Mouse (Mus musculus): Measurements from ENCODE around the gene Tulp4. TPM values are rescaled to one million over a fixed set of nuclear protein-coding genes. Genes with fewer than 3 reads are reported as not detected.

Tulp4 gene
- polyA plus RNA-seq, 1 experiment from 2014 or later, result 30.5 TPM

GRCm38 (mm10) chr17:6097884-6098283, 8.4 kb upstream of the Tulp4 start:
- no peak overlapping the region for H3K27ac ChIP-seq (replicated peaks)
- no peak overlapping the region for H3K4me2 ChIP-seq
- H3K36me3 ChIP-seq (replicated peaks), result no peaks in the 10 kb centered on the region
- no peaks in the 10 kb centered on the region for H3K4me1 ChIP-seq (replicated peaks)
- no peaks in the 10 kb centered on the region for H3K27me3 ChIP-seq
- WGBS (ENCODE audit: insufficient replicate concordance), result 22% methylated on average over 4 of the region's 4 CpGs
- no peak overlapping the region for H3K9ac ChIP-seq
- no peak for ATAC-seq (ENCODE audit: insufficient read depth)
- no peak overlapping the region for H3K4me3 ChIP-seq (replicated peaks)
- no peaks in the 10 kb centered on the region for H3K9me3 ChIP-seq (replicated peaks)

GRCm38 (mm10) chr17:6102287-6102686, 4.0 kb upstream of the Tulp4 start:
- 65% methylated on average over 3 of the region's 3 CpGs for WGBS (ENCODE audit: insufficient replicate concordance)
- H3K27me3 ChIP-seq, result peaks cover 40% of the 10 kb centered on the region
- no peak overlapping the region for H3K4me3 ChIP-seq (replicated peaks)
- H3K4me2 ChIP-seq, result no peak overlapping the region
- H3K9me3 ChIP-seq (replicated peaks), result no peaks in the 10 kb centered on the region
- ATAC-seq (ENCODE audit: insufficient read depth), result no peak
- H3K27ac ChIP-seq (replicated peaks), result no peak overlapping the region
- no peaks in the 10 kb centered on the region for H3K36me3 ChIP-seq (replicated peaks)
- no peak overlapping the region for H3K9ac ChIP-seq
- peaks cover 5% of the 10 kb centered on the region for H3K4me1 ChIP-seq (replicated peaks)

- no peak overlapping the region for H3K4me3 ChIP-seq (replicated peaks)
- H3K9me3 ChIP-seq (replicated peaks), result no peaks in the 10 kb centered on the region
- no peak overlapping the region for H3K27ac ChIP-seq (replicated peaks)
- no peak for ATAC-seq (ENCODE audit: insufficient read depth)
- WGBS (ENCODE audit: insufficient replicate concordance), result 63% methylated on average over 6 of the region's 6 CpGs
- H3K4me1 ChIP-seq (replicated peaks), result peaks cover 14% of the 10 kb centered on the region
- H3K4me2 ChIP-seq, result no peak overlapping the region
- no peaks in the 10 kb centered on the region for H3K36me3 ChIP-seq (replicated peaks)
- H3K9ac ChIP-seq, result no peak overlapping the region
- peaks cover 53% of the 10 kb centered on the region for H3K27me3 ChIP-seq
Observed at GRCm38 (mm10) chr17:6103566-6103965, 2.7 kb upstream of the Tulp4 start.

- Histone ChIP-seq H3K4me2 (peak overlapping the region; percentile 98), H3K9ac (peak overlapping the region; percentile 79), H3K4me1 (replicated peaks) (peaks cover 14% of the 10 kb centered on the region), H3K4me3 (replicated peaks) (peak overlapping the region; percentile 79), H3K27me3 (peaks cover 57% of the 10 kb centered on the region), H3K9me3 (replicated peaks) (no peaks in the 10 kb centered on the region), H3K27ac (replicated peaks) (peak overlapping the region; percentile 71), H3K36me3 (replicated peaks) (no peaks in the 10 kb centered on the region)
- no peak for ATAC-seq (ENCODE audit: insufficient read depth)
- 1% methylated on average over 50 of the region's 50 CpGs for WGBS (ENCODE audit: insufficient replicate concordance)
Observed at GRCm38 (mm10) chr17:6107015-6107601, 871 bp downstream of the Tulp4 start.

- Histone ChIP-seq H3K36me3 (replicated peaks) (no peaks in the 10 kb centered on the region), H3K27me3 (peaks cover 56% of the 10 kb centered on the region), H3K4me1 (replicated peaks) (peaks cover 14% of the 10 kb centered on the region), H3K9me3 (replicated peaks) (no peaks in the 10 kb centered on the region), H3K27ac (replicated peaks) (no peak overlapping the region), H3K4me3 (replicated peaks) (peak overlapping the region; percentile 79), H3K4me2 (peak overlapping the region; percentile 98), H3K9ac (no peak overlapping the region)
- ATAC-seq (ENCODE audit: insufficient read depth), result no peak
- WGBS (ENCODE audit: insufficient replicate concordance), result 68% methylated on average over 7 of the region's 7 CpGs
Observed at GRCm38 (mm10) chr17:6108175-6108574, 1.9 kb downstream of the Tulp4 start.

- H3K27me3 ChIP-seq, result peaks cover 29% of the 10 kb centered on the region
- H3K4me2 ChIP-seq, result no peak overlapping the region
- no peak for ATAC-seq (ENCODE audit: insufficient read depth)
- no peaks in the 10 kb centered on the region for H3K36me3 ChIP-seq (replicated peaks)
- no peak overlapping the region for H3K27ac ChIP-seq (replicated peaks)
- H3K4me1 ChIP-seq (replicated peaks), result peaks cover 14% of the 10 kb centered on the region
- H3K9me3 ChIP-seq (replicated peaks), result no peaks in the 10 kb centered on the region
- H3K4me3 ChIP-seq (replicated peaks), result no peak overlapping the region
- no peak overlapping the region for H3K9ac ChIP-seq
- 66% methylated on average over 3 of the region's 3 CpGs for WGBS (ENCODE audit: insufficient replicate concordance)
Observed at GRCm38 (mm10) chr17:6110956-6111355, 4.7 kb downstream of the Tulp4 start.

GRCm38 (mm10) chr17:6113653-6114052, 7.4 kb downstream of the Tulp4 start:
- Histone ChIP-seq H3K27me3 (peaks cover 4% of the 10 kb centered on the region; the same call in 1 of the 2 replicates), H3K9ac (no peak overlapping the region), H3K27ac (replicated peaks) (no peak overlapping the region), H3K4me3 (replicated peaks) (no peak overlapping the region), H3K36me3 (replicated peaks) (no peaks in the 10 kb centered on the region), H3K9me3 (replicated peaks) (no peaks in the 10 kb centered on the region), H3K4me1 (replicated peaks) (no peaks in the 10 kb centered on the region), H3K4me2 (no peak overlapping the region)
- WGBS (ENCODE audit: insufficient replicate concordance), result 67% methylated on average over 6 of the region's 6 CpGs
- ATAC-seq (ENCODE audit: insufficient read depth), result no peak

- 72% methylated on average over 9 of the region's 9 CpGs for WGBS (ENCODE audit: insufficient replicate concordance)
- Histone ChIP-seq H3K4me3 (replicated peaks) (no peak overlapping the region), H3K9me3 (replicated peaks) (no peaks in the 10 kb centered on the region), H3K36me3 (replicated peaks) (no peaks in the 10 kb centered on the region), H3K4me1 (replicated peaks) (no peaks in the 10 kb centered on the region), H3K27me3 (no peaks in the 10 kb centered on the region), H3K9ac (no peak overlapping the region), H3K27ac (replicated peaks) (no peak overlapping the region), H3K4me2 (no peak overlapping the region)
- no peak for ATAC-seq (ENCODE audit: insufficient read depth)
Observed at GRCm38 (mm10) chr17:6115085-6115484, 8.8 kb downstream of the Tulp4 start.

- no peaks in the 10 kb centered on the region for H3K9me3 ChIP-seq (replicated peaks)
- H3K4me1 ChIP-seq (replicated peaks), result no peaks in the 10 kb centered on the region
- ATAC-seq (ENCODE audit: insufficient read depth), result no peak
- H3K4me2 ChIP-seq, result no peak overlapping the region
- WGBS (ENCODE audit: insufficient replicate concordance), result 75% methylated on average over 4 of the region's 4 CpGs
- H3K27me3 ChIP-seq, result no peaks in the 10 kb centered on the region
- no peak overlapping the region for H3K4me3 ChIP-seq (replicated peaks)
- H3K27ac ChIP-seq (replicated peaks), result no peak overlapping the region
- peaks cover 2% of the 10 kb centered on the region; the same call in 1 of the 2 replicates for H3K36me3 ChIP-seq (replicated peaks)
- no peak overlapping the region for H3K9ac ChIP-seq
Observed at GRCm38 (mm10) chr17:6117148-6117725, 11.0 kb downstream of the Tulp4 start.

GRCm38 (mm10) chr17:6117917-6118316, 11.7 kb downstream of the Tulp4 start:
- peaks cover 7% of the 10 kb centered on the region; the same call in 1 of the 2 replicates for H3K36me3 ChIP-seq (replicated peaks)
- H3K4me3 ChIP-seq (replicated peaks), result no peak overlapping the region
- no peak overlapping the region for H3K9ac ChIP-seq
- WGBS (ENCODE audit: insufficient replicate concordance), result 78% methylated on average over 3 of the region's 3 CpGs
- H3K4me2 ChIP-seq, result no peak overlapping the region
- no peak overlapping the region for H3K27ac ChIP-seq (replicated peaks)
- no peaks in the 10 kb centered on the region for H3K9me3 ChIP-seq (replicated peaks)
- no peak for ATAC-seq (ENCODE audit: insufficient read depth)
- H3K4me1 ChIP-seq (replicated peaks), result no peaks in the 10 kb centered on the region
- no peaks in the 10 kb centered on the region for H3K27me3 ChIP-seq

- Histone ChIP-seq H3K9ac (no peak overlapping the region), H3K9me3 (replicated peaks) (no peaks in the 10 kb centered on the region), H3K27me3 (no peaks in the 10 kb centered on the region), H3K27ac (replicated peaks) (no peak overlapping the region), H3K4me2 (no peak overlapping the region), H3K36me3 (replicated peaks) (peaks cover 7% of the 10 kb centered on the region; the same call in 1 of the 2 replicates), H3K4me1 (replicated peaks) (no peaks in the 10 kb centered on the region), H3K4me3 (replicated peaks) (no peak overlapping the region)
- 64% methylated on average over 4 of the region's 4 CpGs for WGBS (ENCODE audit: insufficient replicate concordance)
- no peak for ATAC-seq (ENCODE audit: insufficient read depth)
Observed at GRCm38 (mm10) chr17:6118861-6119260, 12.6 kb downstream of the Tulp4 start.

GRCm38 (mm10) chr17:6123776-6124175, 17.5 kb downstream of the Tulp4 start:
- H3K27me3 ChIP-seq, result no peaks in the 10 kb centered on the region
- no peak overlapping the region for H3K4me3 ChIP-seq (replicated peaks)
- no peak for ATAC-seq (ENCODE audit: insufficient read depth)
- H3K4me1 ChIP-seq (replicated peaks), result no peaks in the 10 kb centered on the region
- H3K9ac ChIP-seq, result no peak overlapping the region
- H3K36me3 ChIP-seq (replicated peaks), result peaks cover 7% of the 10 kb centered on the region; the same call in 1 of the 2 replicates
- H3K9me3 ChIP-seq (replicated peaks), result no peaks in the 10 kb centered on the region
- WGBS (ENCODE audit: insufficient replicate concordance), result 73% methylated on average over 4 of the region's 4 CpGs
- no peak overlapping the region for H3K4me2 ChIP-seq
- no peak overlapping the region for H3K27ac ChIP-seq (replicated peaks)

Measured in liver, embryonic 15.5 days (tissue).